Mouse (Mus musculus) lung, postnatal 0 days (tissue): Measurements from ENCODE around the gene Mex3d.

Source experiments
- CTCF ChIP-seq: IDR thresholded peaks from 2 replicates; pipeline ENCODE4 v1.5.1; 2016; ENCODE audit warnings: antibody characterized with exemption, mild to moderate bottlenecking
- EP300 ChIP-seq: IDR thresholded peaks from 2 replicates; pipeline ENCODE4 v1.6.1; 2016; ENCODE audit warnings: antibody characterized with exemption, mild to moderate bottlenecking, control low read depth

DNA sequence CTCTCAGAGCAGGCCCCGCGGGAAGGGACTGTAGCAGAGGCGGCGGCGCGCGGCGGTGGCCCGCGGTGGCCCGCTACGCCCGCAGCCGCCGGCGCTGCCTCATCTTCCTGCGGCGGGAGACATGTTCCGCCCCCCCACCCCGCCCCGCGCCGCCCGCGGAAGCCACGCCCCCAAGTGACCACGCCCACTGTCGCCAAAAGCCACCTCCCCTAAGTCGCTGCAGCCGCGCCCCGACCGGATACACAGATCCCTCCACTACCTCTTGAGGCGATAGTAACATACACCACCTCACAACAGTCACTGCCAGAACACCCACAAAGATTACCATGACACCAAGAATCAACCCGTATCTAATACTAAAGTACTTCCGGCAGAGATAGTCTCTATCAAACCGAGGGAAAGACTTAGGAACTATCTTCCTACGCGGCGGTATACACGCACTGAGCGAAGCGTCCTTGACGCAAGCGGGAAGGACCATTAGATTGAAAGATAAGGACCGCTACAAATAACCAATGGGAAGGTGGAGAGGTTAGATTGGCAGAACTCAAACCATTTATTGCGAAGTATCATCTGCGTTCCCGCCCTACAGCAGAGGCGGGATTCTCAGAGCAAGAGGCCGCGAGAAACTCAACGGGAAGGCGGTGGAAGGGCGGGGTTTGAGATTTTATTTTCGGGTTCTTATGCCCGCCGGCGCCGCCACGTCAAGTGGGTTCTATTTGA, 46.2 kb upstream of the Mex3d start, which contains the start of gene Tcf3:
- TF ChIP-seq EP300 (peak; percentile 99), CTCF (no peak; the same call in 1 of the 2 replicates)
